Mouse (Mus musculus): ENCODE results near the gene Dnajc14. TPM values are rescaled to one million over a fixed set of nuclear protein-coding genes. Genes with fewer than 3 reads are reported as not detected.

Dnajc14 gene
- 46.9 TPM for polyA plus RNA-seq (2014; fragmentation: Illumina TruSeq; extraction: RNeasy Lipid Tissue Mini Kit (QIAGEN cat#74804); ENCODE audit: low read depth, low replicate concordance)

DNA sequence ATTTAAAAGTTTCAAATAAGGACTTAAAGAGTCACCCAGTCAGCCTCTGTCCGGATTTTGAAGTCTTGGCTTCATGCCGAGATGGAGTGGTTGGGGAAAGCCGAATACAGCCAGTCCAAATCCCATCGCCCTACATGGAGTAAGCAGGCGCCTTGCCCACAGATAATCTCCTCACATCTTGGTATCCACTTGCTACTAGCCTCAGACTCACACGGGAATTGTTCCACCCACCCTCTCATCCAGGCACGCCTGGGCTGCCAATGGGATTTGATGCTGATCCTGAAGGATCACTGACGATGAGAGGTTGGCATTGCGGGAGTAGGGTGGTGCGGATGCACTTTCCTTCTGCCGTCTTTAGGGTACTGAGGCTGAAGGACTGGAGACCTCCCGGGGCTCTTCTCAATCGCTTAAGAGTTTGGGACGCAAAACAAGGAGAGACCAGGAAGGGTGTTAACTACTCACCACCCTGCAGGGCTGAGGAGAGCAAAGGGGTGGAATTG is at the start of gene Dnajc14:
Dnajc14 (plus strand) TSS at position 292 of the 500 bp plus-strand sequence.

DNA sequence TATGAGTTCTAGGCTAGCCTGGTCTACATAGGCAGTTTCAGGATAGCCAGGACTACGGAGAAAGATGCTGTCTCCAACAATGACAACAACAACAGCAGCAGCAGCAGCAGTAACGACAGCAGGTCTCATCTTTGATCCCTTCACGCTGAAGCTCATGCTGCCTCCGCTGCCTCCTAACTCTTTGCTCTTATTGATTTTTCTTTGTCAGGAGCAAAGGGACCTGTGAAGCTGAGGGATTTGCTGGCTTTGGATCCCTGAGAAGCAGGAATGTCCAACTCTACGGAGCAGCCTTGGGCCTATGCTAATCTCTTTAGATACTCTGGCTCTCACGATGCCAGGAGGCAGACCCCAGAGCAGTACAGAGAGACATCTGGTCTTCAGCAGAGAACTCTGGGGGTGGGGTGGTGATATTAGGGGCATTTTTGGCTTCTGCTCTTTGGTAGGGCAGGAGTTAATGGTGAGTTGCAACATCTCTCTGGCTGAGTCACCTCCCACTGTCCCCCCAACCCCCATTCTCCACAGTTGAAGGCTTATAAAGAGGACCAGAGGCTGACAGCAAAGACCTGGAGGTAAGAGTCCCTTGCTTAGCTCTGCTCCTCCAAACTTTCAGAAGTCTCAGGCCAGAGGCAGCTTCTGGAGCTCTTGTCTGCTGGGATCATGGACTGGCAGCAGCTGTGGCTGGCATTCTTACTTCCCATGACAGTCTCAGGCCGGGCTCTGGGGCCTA is 13.3 kb upstream of the Dnajc14 start, which contains the start of gene Mmp19:
Mmp19 (plus strand) TSS at position 513 of the 727 bp plus-strand sequence.

DNA sequence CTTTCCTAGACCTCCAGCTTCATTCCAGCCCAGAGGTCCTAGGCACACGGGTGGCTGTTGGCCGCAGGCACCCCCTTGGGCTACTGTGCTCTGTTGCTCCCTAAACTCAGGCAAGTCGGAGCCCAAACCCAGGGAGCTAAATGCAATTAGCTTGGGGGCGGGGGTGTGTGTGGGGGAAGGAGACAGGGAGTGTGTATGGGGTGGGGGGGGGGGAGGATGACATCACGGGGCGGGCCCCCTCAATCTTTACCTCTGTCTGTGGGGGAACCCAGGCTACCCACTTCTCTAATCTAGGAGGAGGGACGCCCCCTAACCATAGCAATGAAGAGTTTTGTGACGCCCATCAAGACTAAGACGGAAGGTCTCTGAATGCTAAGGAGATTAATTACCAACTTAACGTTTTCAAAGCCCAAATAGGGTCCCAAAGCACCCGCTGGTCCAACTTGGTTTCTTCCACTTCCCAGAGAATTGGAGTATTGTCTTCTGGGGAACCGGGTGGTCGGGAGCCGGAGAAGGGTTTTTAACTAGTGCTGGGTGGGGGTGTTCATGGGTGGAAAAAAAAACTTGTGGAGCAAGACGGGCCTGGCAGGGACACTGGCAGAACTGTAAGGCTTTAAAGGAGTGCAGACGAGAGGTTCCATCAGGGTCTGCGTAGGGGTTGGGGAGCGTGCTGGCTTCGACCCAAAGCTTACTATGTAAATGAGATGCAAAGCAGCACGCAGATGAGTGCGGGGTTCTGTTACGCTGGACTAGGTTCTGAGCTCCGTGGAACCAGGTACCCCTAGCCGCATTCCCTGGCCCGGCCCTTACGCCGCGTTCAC is 619 bp downstream of the Dnajc14 start, which contains the start of gene Tmem198b:
Tmem198b (minus strand) TSS at position 100 of the 821 bp plus-strand sequence.

DNA sequence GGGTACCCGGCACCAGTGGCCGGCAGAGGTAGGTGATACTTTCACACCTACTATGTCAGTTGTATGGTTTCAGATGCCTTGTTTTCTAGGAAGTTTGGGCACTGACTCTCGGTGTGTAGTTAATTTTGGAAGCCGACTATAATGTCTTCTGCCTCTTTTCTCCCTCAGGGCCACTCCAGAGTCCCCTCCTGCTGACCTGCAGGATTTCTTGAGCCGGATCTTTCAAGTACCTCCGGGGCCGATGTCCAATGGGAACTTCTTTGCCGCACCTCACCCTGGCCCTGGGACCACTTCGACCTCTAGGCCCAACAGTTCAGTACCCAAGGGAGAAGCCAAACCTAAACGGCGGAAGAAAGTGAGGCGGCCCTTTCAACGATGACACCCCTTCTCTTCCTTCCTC is 13.2 kb downstream of the Dnajc14 start, which contains the start of gene Sarnp:
Sarnp (plus strand) TSS at position 301 of the 400 bp plus-strand sequence.

DNA sequence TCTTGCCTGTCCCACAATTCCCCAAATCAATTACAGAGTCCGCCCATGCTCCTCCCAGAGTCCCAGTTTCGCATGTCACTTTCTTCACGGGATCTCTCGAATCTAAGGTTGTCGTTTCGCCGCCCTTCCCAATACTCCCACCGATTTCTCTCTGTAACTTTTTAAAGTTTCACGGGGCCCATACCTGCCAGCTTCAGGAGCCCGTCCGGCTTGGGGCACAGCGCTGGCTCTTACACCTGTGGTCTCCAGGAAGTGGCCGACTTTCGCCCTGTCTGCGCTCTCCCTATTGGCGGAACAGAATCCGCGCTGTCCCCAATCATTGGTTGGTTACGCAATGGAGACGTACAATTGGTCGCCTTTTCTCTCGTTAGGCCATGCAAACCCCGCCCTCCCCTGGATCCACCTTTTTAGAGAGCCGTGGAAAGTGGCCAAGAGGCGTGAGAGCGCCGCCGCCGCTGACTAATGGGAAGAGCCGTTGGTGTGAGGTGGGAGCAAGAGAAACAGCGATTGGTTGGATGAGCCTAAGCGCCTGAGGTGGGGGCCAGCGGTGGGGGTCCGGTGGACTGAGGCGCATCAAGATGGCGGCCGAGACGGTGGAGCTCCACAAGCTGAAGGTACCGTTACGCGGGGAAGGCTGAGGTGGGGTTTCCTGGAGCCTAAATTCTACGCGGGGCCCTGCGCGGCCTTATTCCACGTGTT is 17.6 kb downstream of the Dnajc14 start, which contains the start of gene Ormdl2:
Ormdl2 (minus strand) TSS at position 288 of the 699 bp plus-strand sequence.

Other genes starting within 250 kb of the Dnajc14 start
- 91.8 TPM for gene Pa2g4, start 238.1 kb upstream of the Dnajc14 start, polyA plus RNA-seq (2014; fragmentation: Illumina TruSeq; extraction: RNeasy Lipid Tissue Mini Kit (QIAGEN cat#74804); ENCODE audit: low read depth, low replicate concordance)
- 2.4 TPM for gene Erbb3, start 214.4 kb upstream of the Dnajc14 start, polyA plus RNA-seq (2014; fragmentation: Illumina TruSeq; extraction: RNeasy Lipid Tissue Mini Kit (QIAGEN cat#74804); ENCODE audit: low read depth, low replicate concordance)
- 12.2 TPM for gene Rps26, start 177.3 kb upstream of the Dnajc14 start, polyA plus RNA-seq (2014; fragmentation: Illumina TruSeq; extraction: RNeasy Lipid Tissue Mini Kit (QIAGEN cat#74804); ENCODE audit: low read depth, low replicate concordance)
- gene Ikzf4, start 158.1 kb upstream of the Dnajc14 start, polyA plus RNA-seq (2014; fragmentation: Illumina TruSeq; extraction: RNeasy Lipid Tissue Mini Kit (QIAGEN cat#74804); ENCODE audit: low read depth, low replicate concordance), result 1.5 TPM
- 13.9 TPM for gene Suox, start 130.0 kb upstream of the Dnajc14 start, polyA plus RNA-seq (2014; fragmentation: Illumina TruSeq; extraction: RNeasy Lipid Tissue Mini Kit (QIAGEN cat#74804); ENCODE audit: low read depth, low replicate concordance)
- gene Rab5b, start 107.8 kb upstream of the Dnajc14 start, polyA plus RNA-seq (2014; fragmentation: Illumina TruSeq; extraction: RNeasy Lipid Tissue Mini Kit (QIAGEN cat#74804); ENCODE audit: low read depth, low replicate concordance), result 151 TPM
- gene Pmel, start 99.9 kb upstream of the Dnajc14 start, polyA plus RNA-seq (2014; fragmentation: Illumina TruSeq; extraction: RNeasy Lipid Tissue Mini Kit (QIAGEN cat#74804); ENCODE audit: low read depth, low replicate concordance), result not detected
- 12.2 TPM for gene Cdk2, start 99.0 kb upstream of the Dnajc14 start, polyA plus RNA-seq (2014; fragmentation: Illumina TruSeq; extraction: RNeasy Lipid Tissue Mini Kit (QIAGEN cat#74804); ENCODE audit: low read depth, low replicate concordance)
- 9.4 TPM for gene Dgka, start 59.2 kb upstream of the Dnajc14 start, polyA plus RNA-seq (2014; fragmentation: Illumina TruSeq; extraction: RNeasy Lipid Tissue Mini Kit (QIAGEN cat#74804); ENCODE audit: low read depth, low replicate concordance)
- gene Pym1, start 56.2 kb upstream of the Dnajc14 start, polyA plus RNA-seq (2014; fragmentation: Illumina TruSeq; extraction: RNeasy Lipid Tissue Mini Kit (QIAGEN cat#74804); ENCODE audit: low read depth, low replicate concordance), result 0.93 TPM
- gene Mmp19, start 13.2 kb upstream of the Dnajc14 start, polyA plus RNA-seq (2014; fragmentation: Illumina TruSeq; extraction: RNeasy Lipid Tissue Mini Kit (QIAGEN cat#74804); ENCODE audit: low read depth, low replicate concordance), result 56.4 TPM
- 4.3 TPM for gene Tmem198b, start 308 bp downstream of the Dnajc14 start, polyA plus RNA-seq (2014; fragmentation: Illumina TruSeq; extraction: RNeasy Lipid Tissue Mini Kit (QIAGEN cat#74804); ENCODE audit: low read depth, low replicate concordance)
- gene Sarnp, start 13.3 kb downstream of the Dnajc14 start, polyA plus RNA-seq (2014; fragmentation: Illumina TruSeq; extraction: RNeasy Lipid Tissue Mini Kit (QIAGEN cat#74804); ENCODE audit: low read depth, low replicate concordance), result 390 TPM
- gene Ormdl2, start 17.6 kb downstream of the Dnajc14 start, polyA plus RNA-seq (2014; fragmentation: Illumina TruSeq; extraction: RNeasy Lipid Tissue Mini Kit (QIAGEN cat#74804); ENCODE audit: low read depth, low replicate concordance), result 145 TPM
- 2.2 TPM for gene Gdf11, start 87.7 kb downstream of the Dnajc14 start, polyA plus RNA-seq (2014; fragmentation: Illumina TruSeq; extraction: RNeasy Lipid Tissue Mini Kit (QIAGEN cat#74804); ENCODE audit: low read depth, low replicate concordance)
- 432 TPM for gene Cd63, start 96.9 kb downstream of the Dnajc14 start, polyA plus RNA-seq (2014; fragmentation: Illumina TruSeq; extraction: RNeasy Lipid Tissue Mini Kit (QIAGEN cat#74804); ENCODE audit: low read depth, low replicate concordance)
- 3.8 TPM for gene Rdh5, start 118.8 kb downstream of the Dnajc14 start, polyA plus RNA-seq (2014; fragmentation: Illumina TruSeq; extraction: RNeasy Lipid Tissue Mini Kit (QIAGEN cat#74804); ENCODE audit: low read depth, low replicate concordance)
- 12.7 TPM for gene Bloc1s1, start 120.0 kb downstream of the Dnajc14 start, polyA plus RNA-seq (2014; fragmentation: Illumina TruSeq; extraction: RNeasy Lipid Tissue Mini Kit (QIAGEN cat#74804); ENCODE audit: low read depth, low replicate concordance)
- 0.35 TPM for gene Itga7, start 129.8 kb downstream of the Dnajc14 start, polyA plus RNA-seq (2014; fragmentation: Illumina TruSeq; extraction: RNeasy Lipid Tissue Mini Kit (QIAGEN cat#74804); ENCODE audit: low read depth, low replicate concordance)
- not detected for gene Mettl7b, start 156.9 kb downstream of the Dnajc14 start, polyA plus RNA-seq (2014; fragmentation: Illumina TruSeq; extraction: RNeasy Lipid Tissue Mini Kit (QIAGEN cat#74804); ENCODE audit: low read depth, low replicate concordance)
- not detected for gene Olfr9, start 185.4 kb downstream of the Dnajc14 start, polyA plus RNA-seq (2014; fragmentation: Illumina TruSeq; extraction: RNeasy Lipid Tissue Mini Kit (QIAGEN cat#74804); ENCODE audit: low read depth, low replicate concordance)
- not detected for gene Olfr763, start 206.7 kb downstream of the Dnajc14 start, polyA plus RNA-seq (2014; fragmentation: Illumina TruSeq; extraction: RNeasy Lipid Tissue Mini Kit (QIAGEN cat#74804); ENCODE audit: low read depth, low replicate concordance)
- not detected for gene Olfr764-ps1, start 235.8 kb downstream of the Dnajc14 start, polyA plus RNA-seq (2014; fragmentation: Illumina TruSeq; extraction: RNeasy Lipid Tissue Mini Kit (QIAGEN cat#74804); ENCODE audit: low read depth, low replicate concordance)
- gene Olfr765, start 245.9 kb downstream of the Dnajc14 start, polyA plus RNA-seq (2014; fragmentation: Illumina TruSeq; extraction: RNeasy Lipid Tissue Mini Kit (QIAGEN cat#74804); ENCODE audit: low read depth, low replicate concordance), result not detected

Measured in adrenal gland, adult 10 weeks (tissue).